Mouse (Mus musculus): ENCODE measurements around the gene Samhd1.

Gene Samhd1

GRCm38 (mm10) chr2:157137959-157138731 lies 3.1 kb upstream of the Samhd1 start:
- intact Hi-C loops (cut with DNase I), result no loop called here

GRCm38 (mm10) chr2:157136646-157137045 lies 1.6 kb upstream of the Samhd1 start:
- intact Hi-C loops (cut with DNase I), result no loop called here

- intact Hi-C loops (cut with DNase I), result no loop called here
Measured at GRCm38 (mm10) chr2:157136176-157136575, 1.1 kb upstream of the Samhd1 start.

GRCm38 (mm10) chr2:157135529-157136120 lies 560 bp upstream of the Samhd1 start:
- intact Hi-C loops (cut with DNase I), result no loop called here

GRCm38 (mm10) chr2:157134479-157134931 lies 560 bp downstream of the Samhd1 start:
- intact Hi-C loops (cut with DNase I), result no loop called here

GRCm38 (mm10) chr2:157133769-157134478 lies 1.1 kb downstream of the Samhd1 start:
- intact Hi-C loops (cut with DNase I), result no loop called here

- intact Hi-C loops (cut with DNase I), result no loop called here
Measured at GRCm38 (mm10) chr2:157132686-157133540, 2.2 kb downstream of the Samhd1 start.

- intact Hi-C loops (cut with DNase I), result no loop called here
Measured at GRCm38 (mm10) chr2:157132086-157132485, 3.0 kb downstream of the Samhd1 start.

GRCm38 (mm10) chr2:157130813-157131514 lies 4.1 kb downstream of the Samhd1 start:
- intact Hi-C loops (cut with DNase I), result no loop called here

- intact Hi-C loops (cut with DNase I), result no loop called here
Measured at GRCm38 (mm10) chr2:157129601-157130164, 5.4 kb downstream of the Samhd1 start.

GRCm38 (mm10) chr2:157129096-157129495 lies 6.0 kb downstream of the Samhd1 start:
- intact Hi-C loops (cut with DNase I), result no loop called here

- intact Hi-C loops (cut with DNase I), result no loop called here
Measured at GRCm38 (mm10) chr2:157128072-157128471, 7.0 kb downstream of the Samhd1 start.

GRCm38 (mm10) chr2:157127370-157127769 lies 7.7 kb downstream of the Samhd1 start:
- intact Hi-C loops (cut with DNase I), result no loop called here

GRCm38 (mm10) chr2:157125246-157125645 lies 9.8 kb downstream of the Samhd1 start:
- intact Hi-C loops (cut with DNase I), result no loop called here

- intact Hi-C loops (cut with DNase I), result no loop called here
Measured at GRCm38 (mm10) chr2:157121766-157122165, 13.3 kb downstream of the Samhd1 start.

GRCm38 (mm10) chr2:157119075-157119474 lies 16.0 kb downstream of the Samhd1 start:
- intact Hi-C loops (cut with DNase I), result no loop called here

GRCm38 (mm10) chr2:157118556-157118955 lies 16.5 kb downstream of the Samhd1 start:
- intact Hi-C loops (cut with DNase I), result no loop called here

- intact Hi-C loops (cut with DNase I), result no loop called here
Measured at GRCm38 (mm10) chr2:157116964-157117363, 18.1 kb downstream of the Samhd1 start.

GRCm38 (mm10) chr2:157108236-157108635 lies 26.8 kb downstream of the Samhd1 start:
- intact Hi-C loops (cut with DNase I), result no loop called here

GRCm38 (mm10) chr2:157104454-157104853 lies 30.6 kb downstream of the Samhd1 start:
- intact Hi-C loops (cut with DNase I), result no loop called here

Measured in adrenal gland (tissue).